Mouse (Mus musculus) midbrain, embryonic 15.5 days (tissue): ENCODE results near the gene Lipm. TPM values are rescaled to one million over a fixed set of nuclear protein-coding genes. Genes with fewer than 3 reads are reported as not detected.

Experiments
- ATAC-seq: fragments of 200-750 bp; cut with Nextera tagmentation; replicated peaks from 2 replicates; pipeline ENCODE4 v1.8.0; 2017; ENCODE audit warnings: moderate TSS enrichment
- H3K27ac ChIP-seq: fragments of 300-500 bp; sonication (generic); 2 replicates; pipeline ENCODE4 v1.5.1; 2015; ENCODE audit warnings: mild to moderate bottlenecking, inconsistent platforms
- H3K27me3 ChIP-seq: fragments of 300-500 bp; sonication (generic); replicated peaks from 2 replicates; pipeline ENCODE4 v1.6.1; 2015; ENCODE audit warnings: inconsistent platforms
- H3K36me3 ChIP-seq: fragments of 300-500 bp; sonication (generic); replicated peaks from 2 replicates; pipeline ENCODE4 v1.6.1; 2015; ENCODE audit warnings: inconsistent platforms
- H3K4me1 ChIP-seq: fragments of 300-500 bp; sonication (generic); 2 replicates; pipeline ENCODE4 v1.6.1; 2015; ENCODE audit warnings: inconsistent platforms
- H3K4me2 ChIP-seq: fragments of 300-500 bp; sonication (generic); 2 replicates; pipeline ENCODE4 v1.6.1; 2015; ENCODE audit warnings: inconsistent platforms, mild to moderate bottlenecking, moderate library complexity
- H3K4me3 ChIP-seq: fragments of 300-500 bp; sonication (generic); 2 replicates; pipeline ENCODE4 v1.5.1; 2015; ENCODE audit warnings: mild to moderate bottlenecking, inconsistent platforms
- H3K9ac ChIP-seq: fragments of 300-500 bp; sonication (generic); 2 replicates; pipeline ENCODE4 v1.6.1; 2015; ENCODE audit warnings: mild to moderate bottlenecking, inconsistent platforms
- H3K9me3 ChIP-seq: fragments of 300-500 bp; sonication (generic); 2 replicates; pipeline ENCODE4 v1.6.1; 2016; ENCODE audit warnings: inconsistent platforms
- WGBS: fragments of 180-500 bp; shearing (Covaris S2); methylation state at CpG from one replicate; pipeline ENCODE4 v1.1.7; 2015; ENCODE audit warnings: mixed read lengths; 5-methylcytosine and 5-hydroxymethylcytosine counted together
- microRNA-seq: library from miRNA; unstranded; fragments of <30 nt; microRNA quantifications from one replicate; pipeline ENCODE4, GENCODE M21; 2016
- polyA plus RNA-seq: library from polyadenylated mRNA; unstranded; fragments of >200 nt; fragmentation: Nextera tagmentation; extraction: Ambion mirVana; gene quantifications from 2 replicates; pipeline ENCODE4 v1.2.1, GENCODE M21; 2015

Lipm gene
- polyA plus RNA-seq, 1 experiment from 2014 or later, result not detected

DNA sequence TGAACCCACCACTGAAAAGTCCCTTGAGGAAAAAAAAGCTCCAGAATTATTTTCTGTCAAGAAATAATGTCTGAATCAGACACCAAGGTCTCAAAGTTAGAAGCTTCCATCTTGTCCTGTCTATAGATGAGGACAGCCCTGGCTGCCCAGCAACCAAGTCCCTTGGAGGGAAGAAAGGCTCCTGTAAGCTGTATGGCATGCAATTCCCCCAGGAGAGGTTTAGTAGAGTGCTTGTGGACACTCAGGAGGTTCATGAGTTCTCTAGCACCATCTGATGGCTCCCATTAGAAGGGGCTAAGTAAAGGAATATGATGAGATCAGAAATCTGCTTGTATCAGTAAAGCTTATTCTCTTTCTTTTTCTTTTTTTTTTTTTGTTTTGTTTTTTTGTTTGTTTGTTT is 68.4 kb downstream of the Lipm start:
- H3K4me2 ChIP-seq, result no peak overlapping the region

DNA sequence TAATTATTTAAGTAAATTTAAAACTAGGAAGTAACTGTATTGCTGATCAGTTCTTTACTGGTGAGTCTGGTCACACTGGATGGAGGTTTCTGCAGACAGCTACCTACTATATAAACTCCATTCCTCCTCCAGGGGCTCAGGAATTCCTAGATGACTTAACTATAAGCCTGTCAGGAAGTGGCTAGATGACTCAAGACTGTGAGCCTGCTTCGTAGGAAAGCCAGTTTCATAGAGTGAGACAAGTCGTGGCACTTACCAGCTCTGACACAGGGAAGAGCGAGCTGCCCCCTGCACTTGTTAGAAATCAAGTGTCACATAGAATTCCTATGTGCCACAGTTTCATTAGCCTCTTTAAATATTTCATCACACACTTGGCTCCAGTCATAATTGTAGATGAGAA is 70.4 kb downstream of the Lipm start:
- no peak overlapping the region for H3K4me3 ChIP-seq
- no peak overlapping the region for H3K4me2 ChIP-seq
- no peaks in the 10 kb centered on the region for H3K4me1 ChIP-seq
- WGBS, result 78% methylated on average over 3 of the region's 3 CpGs
- no peaks in the 10 kb centered on the region for H3K36me3 ChIP-seq
- ATAC-seq, result no peak
- no peak overlapping the region for H3K27ac ChIP-seq
- H3K9me3 ChIP-seq, result no peaks in the 10 kb centered on the region
- peaks cover 3% of the 10 kb centered on the region for H3K27me3 ChIP-seq
- no peak overlapping the region for H3K9ac ChIP-seq

More for the DNA sequence above, 68.4 kb downstream of the Lipm start:
- no peak for ATAC-seq
- Histone ChIP-seq H3K4me3 (no peak overlapping the region), H3K4me1 (no peaks in the 10 kb centered on the region), H3K9ac (no peak overlapping the region), H3K36me3 (no peaks in the 10 kb centered on the region), H3K9me3 (no peaks in the 10 kb centered on the region), H3K27me3 (peaks cover 3% of the 10 kb centered on the region), H3K27ac (no peak overlapping the region)

Small RNA genes lying within 50 kb of the gene (microRNA-seq; reads per million reads assigned to microRNA genes)
- not detected for gene Gm23334

Other genes starting within 250 kb of the Lipm start
- gene Lipf, start 139.7 kb upstream of the Lipm start, polyA plus RNA-seq, result not detected in 2 replicates
- gene Lipk, start 92.6 kb upstream of the Lipm start, polyA plus RNA-seq, result not detected in 2 replicates
- not detected in 2 replicates for gene Lipn, start 33.6 kb upstream of the Lipm start, polyA plus RNA-seq
- 0.12 TPM in 1 of 2 replicates, not detected in the other for gene Ankrd22, start 65.1 kb downstream of the Lipm start, polyA plus RNA-seq
- gene Stambpl1, start 91.3 kb downstream of the Lipm start, polyA plus RNA-seq, result 16.0 and 16.5 TPM in 2 replicates
- 12.0 and 13.4 TPM in 2 replicates for gene Acta2, start 154.7 kb downstream of the Lipm start, polyA plus RNA-seq
- 0.44 and 1.0 TPM in 2 replicates for gene Fas, start 189.7 kb downstream of the Lipm start, polyA plus RNA-seq